29 mouse cellular contexts compared by ENCODE assay signal in genomic region chrX:108929494-108929893, GRCm38 (mm10).
DNase-seq lines count a peak whose midpoint lies in the region; ATAC-seq and TF ChIP-seq lines count a peak whose summit lies in the region.
"Had no signal": no experiment of that assay in that cellular context is flagged by ENCODE, and none has a peak within 500 bp of the region (broad histone marks: within the 10 kb centered on the region; RNA-seq: fewer than 3 reads in every experiment).

No protein-coding gene starts in this region.

- 0 out of 2 replicates have a peak, but pooled peaks have one; percentile 19 for TF ChIP-seq CTCF in layer of hippocampus, adult 2 months (conservative IDR thresholded peaks at IDR 0.05)
- peak in 1 of 2 experiments; percentile 36; a peak in 2 of 4 replicates for TF ChIP-seq CTCF in CH12.LX (conservative IDR thresholded peaks at IDR 0.05 in 1 of 2, IDR thresholded peaks at IDR 0.05 in 1 of 2; ENCODE audit: low read depth in 2 of 2, low read length in 2 of 2)

- in situ Hi-C loops in CH12.LX (cut with MboI; ENCODE audit: low pct_ligation_motif_present, low pct_unique_long_range_greater_than_20kb, low sequenced_read_pairs): no loop called here

- no peaks in the 10 kb centered on the region for H3K79me2 ChIP-seq in CH12.LX (replicated peaks; ENCODE audit: control insufficient read depth, extremely low read depth, insufficient read depth, poor library complexity, severe bottlenecking)

- no peak; the same call in 1 of the 2 replicates for TF ChIP-seq RAD21 in CH12.LX (IDR thresholded peaks at IDR 0.05; ENCODE audit: low read depth, low read length)

- H3K4me3 ChIP-seq in layer of hippocampus, adult 2 months: no peak overlapping the region
- no peak overlapping the region for H3K4me3 ChIP-seq in CH12.LX (replicated peaks in 1 of 3; ENCODE audit: low read depth in 2 of 3, low read length in 2 of 3, poor library complexity in 1 of 3)
- H3K4me3 ChIP-seq: embryonic facial prominence, embryonic 13.5 days; heart, embryonic 15.5 days; liver, embryonic 13.5 days; midbrain, embryonic 10.5 days; midbrain, embryonic 15.5 days; neural tube, embryonic 12.5 days had no signal

- no peak overlapping the region for H3K27ac ChIP-seq in layer of hippocampus, adult 2 months
- no peak overlapping the region for H3K27ac ChIP-seq in CH12.LX (ENCODE audit: insufficient read depth, low read depth)
- H3K27ac ChIP-seq: embryonic facial prominence, embryonic 13.5 days; heart, embryonic 15.5 days; liver, embryonic 13.5 days; midbrain, embryonic 10.5 days; midbrain, embryonic 15.5 days; neural tube, embryonic 12.5 days had no signal

- no peak for DNase-seq in layer of hippocampus, adult 2 months (ENCODE audit: low spot score in 2 of 2)
- DNase-seq in layer of hippocampus, postnatal 14 days (ENCODE audit: low spot score in 2 of 2): no peak
- peak; percentile 0 for DNase-seq in CH12.LX (ENCODE audit: extremely low read depth)
- DNase-seq in induced T-regulatory cell, adult 2 months (ENCODE audit: low read depth): peak; percentile 2
- no peak for DNase-seq in left cerebral cortex, adult 11 months (ENCODE audit: low spot score)
- no peak for DNase-seq in right cerebral cortex, postnatal 14 days
- DNase-seq: adrenal gland, postnatal 25 days; cerebellum, adult 11-12 months; cerebellum, adult 9-11 months; gastrocnemius, postnatal 10 days; kidney, adult 9 months; kidney, postnatal 10 days; layer of hippocampus, adult 9-11 months; left cerebral cortex, postnatal 4 days; liver, embryonic 13.5 days; lung, adult 2 months; lung, postnatal 10 days; right cerebral cortex, adult 18-20 months; right cerebral cortex, postnatal 4 days; thymus, postnatal 4 days had no signal

- dilution Hi-C loops in CH12.LX (cut with MboI; ENCODE audit: extremely low pct_ligation_motif_present, extremely low pct_unique_long_range_greater_than_20kb, low sequenced_read_pairs): no loop called here

- H3K36me3 ChIP-seq in CH12.LX (replicated peaks in 1 of 2; ENCODE audit: control insufficient read depth in 1 of 2, insufficient read depth in 1 of 2, low read length in 1 of 2): no peaks in the 10 kb centered on the region
- H3K36me3 ChIP-seq: embryonic facial prominence, embryonic 13.5 days; heart, embryonic 15.5 days; liver, embryonic 13.5 days; midbrain, embryonic 10.5 days; midbrain, embryonic 15.5 days; neural tube, embryonic 12.5 days had no signal

- no peaks in the 10 kb centered on the region for H3K9me3 ChIP-seq in CH12.LX (replicated peaks; ENCODE audit: low read length)
- H3K9me3 ChIP-seq: embryonic facial prominence, embryonic 13.5 days; heart, embryonic 15.5 days; liver, embryonic 13.5 days; midbrain, embryonic 10.5 days; midbrain, embryonic 15.5 days; neural tube, embryonic 12.5 days had no signal

- H3K27me3 ChIP-seq in CH12.LX (replicated peaks): no peaks in the 10 kb centered on the region
- H3K27me3 ChIP-seq: embryonic facial prominence, embryonic 13.5 days; heart, embryonic 15.5 days; liver, embryonic 13.5 days; midbrain, embryonic 15.5 days; neural tube, embryonic 12.5 days had no signal

- ATAC-seq in erythroid progenitor cell, adult 5-6 weeks (replicated peaks; ENCODE audit: low FRiP score, poor library complexity, severe bottlenecking): no peak
- ATAC-seq: forebrain, embryonic 16.5 days; hindbrain, embryonic 16.5 days; intestine, embryonic 16.5 days; midbrain, embryonic 15.5 days had no signal

- no peak for TF ChIP-seq EP300 in CH12.LX (IDR thresholded peaks at IDR 0.05; ENCODE audit: low read length)

- H3K4me1 ChIP-seq in CH12.LX (ENCODE audit: control insufficient read depth in 1 of 2, insufficient read depth in 2 of 2): no peaks in the 10 kb centered on the region
- H3K4me1 ChIP-seq: embryonic facial prominence, embryonic 13.5 days; heart, embryonic 15.5 days; liver, embryonic 13.5 days; midbrain, embryonic 10.5 days; midbrain, embryonic 15.5 days; neural tube, embryonic 12.5 days had no signal

- H3K9ac ChIP-seq in CH12.LX (ENCODE audit: insufficient read depth, low read depth): no peak overlapping the region
- H3K9ac ChIP-seq: embryonic facial prominence, embryonic 13.5 days; heart, embryonic 15.5 days; liver, embryonic 13.5 days; midbrain, embryonic 15.5 days; neural tube, embryonic 12.5 days had no signal

- H3K4me2 ChIP-seq in CH12.LX (ENCODE audit: insufficient read depth, low read depth, poor library complexity, severe bottlenecking): no peak overlapping the region
- H3K4me2 ChIP-seq: embryonic facial prominence, embryonic 13.5 days; heart, embryonic 15.5 days; liver, embryonic 13.5 days; midbrain, embryonic 15.5 days; neural tube, embryonic 12.5 days had no signal

- no peak for TF ChIP-seq POLR2A in CH12.LX (IDR thresholded peaks at IDR 0.05; ENCODE audit: low read depth, low read length)

TF ChIP-seq in CH12.LX, 34 proteins besides CTCF, POLR2A, EP300 and RAD21:
- TF ChIP-seq ZMIZ1 (IDR thresholded peaks at IDR 0.05; ENCODE audit: low read depth, low read length): no peak
- no peak for TF ChIP-seq TCF12 (IDR thresholded peaks at IDR 0.05; ENCODE audit: low read depth, low read length)
- no peak for TF ChIP-seq USF1 (IDR thresholded peaks at IDR 0.05; ENCODE audit: low read depth, low read length)
- TF ChIP-seq E2F4 (IDR thresholded peaks at IDR 0.05; ENCODE audit: insufficient replicate concordance, low read depth, low read length): no peak
- TF ChIP-seq ELF1 (IDR thresholded peaks at IDR 0.05; ENCODE audit: low read depth, low read length): no peak
- TF ChIP-seq ZNF384 (IDR thresholded peaks at IDR 0.05; ENCODE audit: low read depth, low read length): no peak
- TF ChIP-seq HCFC1 (IDR thresholded peaks at IDR 0.05; ENCODE audit: low read depth, low read length): no peak
- TF ChIP-seq MYC (IDR thresholded peaks at IDR 0.05; ENCODE audit: low read depth, low read length): no peak
- no peak for TF ChIP-seq MEF2A (IDR thresholded peaks at IDR 0.05; ENCODE audit: borderline replicate concordance, low read depth, low read length)
- no peak for TF ChIP-seq NELFE (IDR thresholded peaks at IDR 0.05; ENCODE audit: low read depth, low read length)
- no peak for TF ChIP-seq TBP (conservative IDR thresholded peaks at IDR 0.05; ENCODE audit: low read depth, low read length)
- no peak for TF ChIP-seq SMC3 (IDR thresholded peaks at IDR 0.05; ENCODE audit: low read depth, low read length)

Comparison
In these comparisons a context has a peak if more than half of its experiments do, and no peak if none do; other contexts are left out.
1. DNase-seq: peak in CH12.LX (single experiment) and induced T-regulatory cell, adult 2 months (single experiment); none in layer of hippocampus, adult 2 months (0 of 2), layer of hippocampus, postnatal 14 days (0 of 2), left cerebral cortex, adult 11 months (single experiment) and right cerebral cortex, postnatal 14 days (single experiment).